Mouse (Mus musculus) lung, embryonic 14.5 days (tissue): ENCODE measurements at regions not wholly inside any gene's neighbourhood (a gene's known extent, or its start where the extent isn't known, plus 50 kb on each side); places are given as distances from the start of the nearest gene placed in this dataset.

Experiments used
- ATAC-seq: fragments of 200-750 bp; cut with Nextera tagmentation; 2 replicates; pipeline ENCODE4 v1.8.0; 2017; ENCODE audit warnings: mild to moderate bottlenecking, moderate TSS enrichment, moderate library complexity; ENCODE audit not compliant: insufficient read depth
- DNase-seq: peaks from one replicate; pipeline ENCODE4 v3.0.0-alpha.2; 2015
- H3K27ac ChIP-seq: fragments of 300-500 bp; sonication (generic); 2 replicates; pipeline ENCODE4 v1.5.1; 2014; ENCODE audit warnings: low read depth, mild to moderate bottlenecking, moderate library complexity
- H3K27me3 ChIP-seq: fragments of 300-500 bp; sonication (generic); 2 replicates; pipeline ENCODE4 v1.6.1; 2014; ENCODE audit warnings: low read length, control low read depth; ENCODE audit not compliant: insufficient read depth
- H3K36me3 ChIP-seq: fragments of 300-500 bp; sonication (generic); 2 replicates; pipeline ENCODE4 v1.6.1; 2014; ENCODE audit warnings: control low read depth; ENCODE audit not compliant: insufficient read depth
- H3K4me1 ChIP-seq: fragments of 300-500 bp; sonication (generic); 2 replicates; pipeline ENCODE4 v1.6.1; 2014; ENCODE audit warnings: antibody characterized with exemption, control low read depth; ENCODE audit not compliant: insufficient read depth
- H3K4me2 ChIP-seq: fragments of 300-500 bp; sonication (generic); 2 replicates; pipeline ENCODE4 v1.6.1; 2014; ENCODE audit warnings: mild to moderate bottlenecking
- H3K4me3 ChIP-seq: fragments of 300-500 bp; sonication (generic); 2 replicates; pipeline ENCODE4 v1.5.1; 2014; ENCODE audit warnings: low read depth, low read length
- H3K9ac ChIP-seq: fragments of 300-500 bp; sonication (generic); 2 replicates; pipeline ENCODE4 v1.6.1; 2014
- H3K9me3 ChIP-seq: fragments of 300-500 bp; sonication (generic); 2 replicates; pipeline ENCODE4 v1.6.1; 2016; ENCODE audit warnings: low read depth, low read length, control low read depth
- CTCF ChIP-seq: IDR thresholded peaks from 2 replicates; pipeline ENCODE4 v1.5.1; 2016; ENCODE audit warnings: antibody characterized with exemption, low read depth
- WGBS: fragments of 180-500 bp; shearing (Covaris S2); extraction: QIAGEN DNeasy Blood & Tissue Kit; methylation state at CpG from one replicate; pipeline ENCODE4 v1.1.7; 2014; 5-methylcytosine and 5-hydroxymethylcytosine counted together

- H3K27me3 ChIP-seq: no peaks in the 10 kb centered on the region
- H3K9ac ChIP-seq: no peak overlapping the region
- H3K9me3 ChIP-seq: no peaks in the 10 kb centered on the region
- no peaks in the 10 kb centered on the region for H3K4me1 ChIP-seq
- WGBS: 58% methylated on average over 4 of the region's 4 CpGs
- no peak for TF ChIP-seq CTCF
- ATAC-seq (peak; percentile 58; the same call in 1 of the 2 replicates), DNase-seq (peak; percentile 14)
- no peak overlapping the region for H3K4me3 ChIP-seq
- H3K27ac ChIP-seq: no peak overlapping the region
- H3K4me2 ChIP-seq: no peak overlapping the region
- no peaks in the 10 kb centered on the region for H3K36me3 ChIP-seq
Measured at GRCm38 (mm10) chr13:83328488-83328887, 175.3 kb upstream of the Mef2c start.

- Histone ChIP-seq H3K36me3 (no peaks in the 10 kb centered on the region), H3K4me3 (no peak overlapping the region), H3K27me3 (no peaks in the 10 kb centered on the region), H3K4me1 (no peaks in the 10 kb centered on the region), H3K27ac (no peak overlapping the region), H3K9me3 (no peaks in the 10 kb centered on the region), H3K4me2 (no peak overlapping the region), H3K9ac (no peak overlapping the region)
- WGBS: 47% methylated on average over 5 of the region's 5 CpGs
- TF ChIP-seq CTCF: no peak
- DNase-seq (no peak), ATAC-seq (no peak)
Measured at GRCm38 (mm10) chr13:83333728-83334127, 170.1 kb upstream of the Mef2c start.

- Histone ChIP-seq H3K4me1 (no peaks in the 10 kb centered on the region), H3K27me3 (no peaks in the 10 kb centered on the region), H3K4me2 (0 out of 2 replicates have a peak overlapping the region, but pooled peaks have one; percentile 10), H3K36me3 (no peaks in the 10 kb centered on the region), H3K9ac (no peak overlapping the region), H3K4me3 (no peak overlapping the region), H3K27ac (no peak overlapping the region), H3K9me3 (no peaks in the 10 kb centered on the region)
- 53% methylated on average over 14 of the region's 14 CpGs for WGBS
- TF ChIP-seq CTCF: no peak
- ATAC-seq (peak; percentile 62; the same call in 1 of the 2 replicates), DNase-seq (peak; percentile 11)
Measured at GRCm38 (mm10) chr13:83344611-83345319, 159.1 kb upstream of the Mef2c start.

- ATAC-seq: no peak
- H3K4me3 ChIP-seq: no peak overlapping the region
- no peak overlapping the region for H3K9ac ChIP-seq
- no peaks in the 10 kb centered on the region for H3K36me3 ChIP-seq
- H3K27ac ChIP-seq: no peak overlapping the region
- no peaks in the 10 kb centered on the region for H3K4me1 ChIP-seq
- no peak overlapping the region for H3K4me2 ChIP-seq
- no peaks in the 10 kb centered on the region for H3K9me3 ChIP-seq
- no peak for TF ChIP-seq CTCF
- no peaks in the 10 kb centered on the region for H3K27me3 ChIP-seq
- WGBS: 83% methylated on average over 4 of the region's 4 CpGs
- no peak for DNase-seq
Measured at GRCm38 (mm10) chr13:83355341-83355740, 148.5 kb upstream of the Mef2c start.

GRCm38 (mm10) chr13:83360529-83360928 lies 143.3 kb upstream of the Mef2c start:
- no peaks in the 10 kb centered on the region for H3K27me3 ChIP-seq
- no peak overlapping the region for H3K9ac ChIP-seq
- H3K36me3 ChIP-seq: no peaks in the 10 kb centered on the region
- no peaks in the 10 kb centered on the region for H3K4me1 ChIP-seq
- no peak overlapping the region for H3K4me3 ChIP-seq
- no peak; the same call in 1 of the 2 replicates for ATAC-seq
- DNase-seq: no peak
- WGBS: 44% methylated on average over 2 of the region's 2 CpGs
- H3K4me2 ChIP-seq: no peak overlapping the region
- H3K27ac ChIP-seq: no peak overlapping the region
- TF ChIP-seq CTCF: no peak
- no peaks in the 10 kb centered on the region for H3K9me3 ChIP-seq

GRCm38 (mm10) chr13:83376097-83376797 lies 127.6 kb upstream of the Mef2c start:
- Histone ChIP-seq H3K9me3 (no peaks in the 10 kb centered on the region), H3K4me1 (no peaks in the 10 kb centered on the region), H3K27me3 (no peaks in the 10 kb centered on the region), H3K9ac (no peak overlapping the region), H3K4me3 (no peak overlapping the region), H3K36me3 (no peaks in the 10 kb centered on the region), H3K4me2 (no peak overlapping the region), H3K27ac (no peak overlapping the region)
- ATAC-seq (no peak), DNase-seq (no peak)
- no peak for TF ChIP-seq CTCF
- WGBS: 83% methylated on average over 8 of the region's 8 CpGs

- Histone ChIP-seq H3K4me1 (no peaks in the 10 kb centered on the region), H3K4me2 (no peak overlapping the region), H3K9ac (no peak overlapping the region), H3K27ac (no peak overlapping the region), H3K9me3 (no peaks in the 10 kb centered on the region), H3K36me3 (no peaks in the 10 kb centered on the region), H3K27me3 (no peaks in the 10 kb centered on the region), H3K4me3 (no peak overlapping the region)
- WGBS: 43% methylated on average over 3 of the region's 3 CpGs
- DNase-seq: no peak
- ATAC-seq: no peak
- no peak for TF ChIP-seq CTCF
Measured at GRCm38 (mm10) chr13:83378644-83379043, 125.2 kb upstream of the Mef2c start.
